Mouse (Mus musculus) spleen, adult 18-20 months (tissue): ENCODE results near the gene Chek2.

Source experiments
- DNase-seq, 2 experiments: peaks; one replicate each; pipeline ENCODE4 v3.0.0; 2022; ENCODE audit warnings: mixed read lengths in 2 of 2

The Chek2 gene

GRCm38 (mm10) chr5:110906708-110907107 lies 66.9 kb downstream of the Chek2 start:
- DNase-seq = no peak

- DNase-seq = no peak
Measured at GRCm38 (mm10) chr5:110908879-110909278, 69.1 kb downstream of the Chek2 start.

- DNase-seq = no peak
Measured at GRCm38 (mm10) chr5:110909955-110910589, 70.3 kb downstream of the Chek2 start.

GRCm38 (mm10) chr5:110914859-110915258 lies 75.1 kb downstream of the Chek2 start:
- DNase-seq = no peak

- DNase-seq = no peak
Measured at GRCm38 (mm10) chr5:110916241-110916640, 76.5 kb downstream of the Chek2 start.

GRCm38 (mm10) chr5:110919541-110919940 lies 79.8 kb downstream of the Chek2 start:
- DNase-seq = no peak

GRCm38 (mm10) chr5:110923336-110923735 lies 83.6 kb downstream of the Chek2 start:
- DNase-seq = no peak
